Mouse (Mus musculus) cerebellum, adult 18-20 months (tissue): ENCODE results near the gene Fbxo17.

Experiments
- DNase-seq, 2 experiments: peaks; one replicate each; pipeline ENCODE4 v3.0.0; 2021

Gene Fbxo17

DNA sequence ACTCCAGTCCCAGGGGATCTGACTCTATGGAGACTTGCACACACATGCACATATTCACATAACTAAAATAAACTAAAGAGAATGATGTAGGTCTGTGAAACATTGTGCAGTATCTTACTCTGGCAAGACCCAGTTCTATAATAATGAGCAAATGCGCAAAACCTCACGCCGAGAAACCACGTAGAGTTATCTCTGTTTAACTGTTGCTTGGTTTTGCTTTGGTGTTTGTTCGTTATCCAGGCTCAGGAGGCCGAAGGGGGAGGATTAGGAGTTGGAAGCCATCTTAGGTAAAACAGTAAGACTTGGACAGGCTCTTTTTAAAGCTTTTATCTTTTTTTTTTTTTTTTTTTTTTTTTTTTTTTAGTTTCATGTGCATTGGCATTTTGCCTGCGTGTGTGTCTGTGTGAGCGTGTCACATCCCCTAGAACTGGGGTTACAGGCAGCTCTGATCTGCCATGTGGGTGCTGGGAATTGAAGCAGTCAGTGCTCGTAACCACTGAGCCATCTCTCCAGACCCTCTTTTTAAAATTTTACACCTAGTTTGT, 52.9 kb downstream of the Fbxo17 start:
- no peak for DNase-seq

DNA sequence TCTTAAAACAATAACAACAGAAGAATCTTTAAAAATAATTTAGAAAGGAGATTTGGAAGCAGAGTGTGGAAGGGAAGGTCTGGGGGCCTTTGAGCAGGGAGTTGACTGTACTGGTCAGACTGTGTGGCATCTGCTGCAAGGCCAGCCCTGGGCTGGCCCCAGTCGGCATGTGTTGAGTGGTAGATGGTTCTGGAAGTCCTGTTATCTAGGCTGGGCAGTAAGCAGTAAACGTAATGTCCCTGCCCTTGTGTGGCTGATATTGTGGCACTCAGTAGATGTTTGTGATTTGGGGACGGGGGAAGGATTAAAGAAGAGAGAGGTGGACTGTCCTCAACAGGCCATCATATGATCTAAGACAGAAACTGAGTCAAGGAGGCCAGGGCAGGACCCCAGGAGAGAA, 53.7 kb downstream of the Fbxo17 start:
- no peak for DNase-seq

DNA sequence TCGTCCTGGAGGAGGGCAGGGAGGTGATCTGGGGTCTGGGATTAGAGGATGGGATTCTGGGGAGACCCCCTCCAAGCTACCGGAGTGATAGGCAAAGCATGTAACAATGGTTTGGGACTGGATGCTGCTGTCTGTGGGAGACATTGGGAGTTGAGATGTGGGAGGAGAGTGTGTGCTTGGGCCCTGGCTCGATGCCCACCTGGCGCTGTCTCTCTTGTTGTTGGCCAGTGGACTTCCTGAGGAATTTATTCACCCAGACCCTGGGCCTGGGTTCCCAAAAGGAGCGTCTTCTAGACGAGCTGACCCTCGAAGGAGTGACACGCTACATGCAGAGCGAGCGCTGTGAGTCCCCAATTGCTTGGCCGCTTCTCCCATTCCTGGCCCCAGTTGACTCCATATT, 55.3 kb downstream of the Fbxo17 start:
- DNase-seq = no peak

DNA sequence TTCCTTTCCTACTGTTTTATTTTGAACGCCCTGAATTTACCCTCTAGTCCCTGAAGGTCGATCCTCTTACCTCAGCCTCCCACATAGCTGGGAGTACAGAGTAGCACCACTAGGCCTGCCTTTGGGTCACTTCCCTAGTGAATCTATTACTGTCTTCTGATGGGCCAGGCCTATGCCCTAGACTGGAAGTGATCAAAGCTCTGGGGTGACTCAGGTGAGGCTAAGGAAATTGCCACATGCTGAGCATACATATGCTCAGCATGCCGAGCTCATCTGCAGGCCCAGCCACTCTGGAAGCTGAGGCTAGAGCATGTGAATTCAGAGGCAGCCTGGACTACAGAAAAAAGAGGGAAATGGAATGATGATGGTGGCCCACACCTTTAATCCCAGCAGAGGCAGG, 56.6 kb downstream of the Fbxo17 start:
- DNase-seq = peak; percentile 37 to 43

DNA sequence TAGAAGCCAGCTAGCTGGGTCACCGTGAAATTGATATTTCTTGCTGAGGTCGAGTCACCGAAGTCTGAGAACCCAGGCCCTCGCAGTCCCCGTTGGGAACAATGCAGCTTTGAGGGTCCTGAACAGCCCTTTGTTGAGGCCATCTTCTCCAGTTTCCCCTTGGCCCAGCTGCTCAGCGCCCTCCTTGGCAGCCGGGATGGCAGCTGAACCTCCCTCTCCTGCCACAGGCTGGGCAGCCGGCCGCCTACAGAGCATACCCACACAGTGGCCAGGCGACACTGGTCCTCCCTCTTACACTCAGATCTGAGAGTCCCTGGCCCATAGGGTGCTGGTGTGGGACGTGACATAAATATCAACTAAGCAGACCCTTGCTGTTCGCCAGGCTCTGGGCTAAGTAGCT, 57.6 kb downstream of the Fbxo17 start:
- peak in 1 of 2 experiments; percentile 44 for DNase-seq

DNA sequence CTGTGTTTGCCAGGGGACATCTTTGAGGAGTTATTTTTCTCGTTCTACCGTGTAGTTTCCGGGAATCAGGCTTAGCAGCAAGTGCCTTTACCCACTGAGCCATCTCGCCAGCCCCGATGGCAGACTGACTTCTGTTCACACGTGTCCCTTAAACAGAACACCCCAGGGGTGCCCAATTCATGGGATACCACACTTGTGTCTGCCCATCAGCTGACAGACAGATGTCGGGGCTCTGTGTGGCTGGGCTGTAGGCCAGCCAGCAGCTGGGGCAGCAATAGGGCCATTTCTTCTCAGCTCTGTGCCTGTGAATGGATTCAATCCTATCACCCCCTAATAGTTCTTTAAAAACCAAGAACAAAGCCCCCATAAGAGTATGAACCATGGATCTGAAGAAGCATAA, 58.5 kb downstream of the Fbxo17 start:
- no peak for DNase-seq

DNA sequence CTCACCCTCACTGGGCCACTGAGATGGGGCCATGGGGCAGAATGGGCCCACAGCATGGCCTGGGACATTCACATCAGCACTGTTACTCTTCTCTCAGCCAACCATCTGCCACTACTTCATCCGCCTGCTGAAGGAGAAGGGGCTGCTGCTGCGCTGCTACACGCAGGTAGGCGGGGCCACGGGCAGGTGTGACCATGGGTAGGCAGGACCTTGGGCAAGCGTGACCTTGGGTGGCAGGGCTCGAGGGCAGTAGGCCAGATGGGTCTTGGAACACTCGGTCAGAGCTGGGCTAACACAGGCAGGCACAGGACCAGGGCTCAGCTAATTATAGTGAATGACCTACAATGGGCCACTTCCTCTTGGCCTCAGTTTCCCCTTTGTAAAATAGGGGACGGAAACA, 62.2 kb downstream of the Fbxo17 start:
- peak in 1 of 2 experiments; percentile 31 for DNase-seq

DNA sequence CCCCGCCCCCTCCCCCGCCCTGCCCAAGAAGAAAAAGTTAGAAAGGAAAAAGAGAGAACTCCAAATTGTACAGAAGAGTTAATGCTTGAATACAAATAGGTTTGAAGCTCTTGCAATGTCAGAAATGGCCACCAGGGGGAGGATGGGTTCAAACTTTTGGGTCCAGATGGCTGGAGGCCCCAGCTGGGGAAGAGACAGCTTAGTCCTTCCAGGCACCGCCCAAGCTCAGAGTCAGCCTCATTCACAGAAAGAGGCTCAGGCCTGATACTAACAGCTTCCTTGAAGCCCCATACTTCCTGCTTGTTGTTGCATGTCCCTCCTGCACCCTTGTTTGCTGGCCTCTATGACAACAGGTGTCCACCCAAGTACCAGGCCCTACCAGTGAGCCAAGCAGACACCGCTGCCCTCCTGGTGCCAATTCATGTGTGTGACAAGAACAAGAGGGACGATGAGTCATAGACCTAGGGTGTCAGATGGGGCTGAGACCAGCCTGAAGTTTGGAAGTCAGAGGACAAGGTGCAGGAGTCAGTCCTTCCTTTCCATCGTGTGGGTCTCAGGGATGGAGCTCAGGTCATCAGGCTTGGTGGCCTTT, 63.6 kb downstream of the Fbxo17 start:
- DNase-seq = peak; percentile 89 to 91

DNA sequence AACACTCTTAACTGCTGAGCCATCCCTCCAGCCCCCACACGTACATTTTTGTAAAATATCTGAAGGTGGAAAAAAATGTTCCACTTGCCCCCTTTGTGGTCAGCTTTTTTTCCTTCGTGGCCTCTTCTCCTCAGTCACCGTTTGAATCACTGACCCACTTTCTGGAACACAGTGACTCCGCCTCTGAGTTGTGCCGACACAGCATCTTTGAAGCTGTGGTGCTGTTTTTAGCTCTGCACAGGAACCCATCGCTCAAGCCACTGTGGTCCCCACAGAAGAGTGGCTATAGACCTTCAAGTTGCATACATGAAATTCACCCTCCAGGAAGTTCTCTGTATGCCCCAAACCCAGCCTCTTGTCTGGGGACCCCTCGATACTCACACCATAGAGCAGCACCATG, 64.3 kb downstream of the Fbxo17 start:
- peak; percentile 33 to 50 for DNase-seq

DNA sequence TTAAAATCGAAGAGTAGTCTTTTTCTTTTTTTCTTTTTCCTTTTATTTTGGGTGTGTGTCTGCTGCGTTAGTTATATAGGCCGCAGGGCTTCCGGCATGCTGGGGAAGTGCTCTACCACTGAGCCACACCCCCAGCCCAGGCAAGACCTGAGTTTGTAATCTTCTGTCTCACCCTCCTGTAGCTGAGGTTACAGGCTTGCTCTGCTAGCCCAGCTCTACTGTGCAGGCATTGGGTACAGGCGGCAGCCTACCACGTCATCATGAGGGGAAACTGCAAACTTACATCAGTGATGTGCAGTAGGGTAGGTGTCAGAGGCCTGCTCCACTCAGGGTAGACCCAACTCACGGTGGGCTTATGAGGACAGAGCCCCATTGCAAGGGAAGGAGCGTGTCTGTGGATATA, 64.7 kb downstream of the Fbxo17 start:
- no peak for DNase-seq

DNA sequence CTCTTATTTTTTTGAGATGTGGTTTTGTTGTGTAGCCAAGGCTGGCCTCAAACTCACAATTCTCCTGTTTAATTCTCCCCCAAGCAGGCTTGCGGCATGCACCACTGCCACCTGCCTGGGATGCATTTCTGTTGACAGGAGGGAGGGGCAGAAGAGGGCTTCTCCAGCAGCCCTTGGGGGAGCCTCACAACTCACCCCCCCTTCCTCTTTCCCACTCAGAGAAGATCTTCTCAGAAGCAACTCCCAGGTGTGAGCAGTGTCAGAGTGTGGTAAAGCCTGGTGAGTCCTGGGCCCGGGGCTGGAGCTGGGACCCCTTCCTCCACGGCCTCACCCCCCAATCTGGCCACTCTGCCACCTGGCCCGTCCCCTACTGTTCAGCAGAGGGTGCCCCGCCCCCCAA, 68.6 kb downstream of the Fbxo17 start:
- no peak for DNase-seq
